Mouse (Mus musculus) layer of hippocampus, adult 9-11 months (tissue): ENCODE results near the gene Tysnd1.
A peak's percentile ranks its signal among the peaks of the same experiment; 100 is the strongest.

Source experiments
- DNase-seq: peaks from one replicate; pipeline ENCODE4 v3.0.0; 2022

The Tysnd1 gene

GRCm38 (mm10) chr10:61694870-61695670, at the start of gene Tysnd1:
Tysnd1 (plus strand) TSS chr10:61695514.
- DNase-seq: peak; percentile 98

GRCm38 (mm10) chr10:61646557-61646956, 48.8 kb upstream of the Tysnd1 start:
- no peak for DNase-seq

GRCm38 (mm10) chr10:61647790-61648736, 47.3 kb upstream of the Tysnd1 start, which contains the start of gene Ppa1:
Ppa1 (plus strand) TSS chr10:61648552.
- DNase-seq: peak; percentile 83

DNA sequence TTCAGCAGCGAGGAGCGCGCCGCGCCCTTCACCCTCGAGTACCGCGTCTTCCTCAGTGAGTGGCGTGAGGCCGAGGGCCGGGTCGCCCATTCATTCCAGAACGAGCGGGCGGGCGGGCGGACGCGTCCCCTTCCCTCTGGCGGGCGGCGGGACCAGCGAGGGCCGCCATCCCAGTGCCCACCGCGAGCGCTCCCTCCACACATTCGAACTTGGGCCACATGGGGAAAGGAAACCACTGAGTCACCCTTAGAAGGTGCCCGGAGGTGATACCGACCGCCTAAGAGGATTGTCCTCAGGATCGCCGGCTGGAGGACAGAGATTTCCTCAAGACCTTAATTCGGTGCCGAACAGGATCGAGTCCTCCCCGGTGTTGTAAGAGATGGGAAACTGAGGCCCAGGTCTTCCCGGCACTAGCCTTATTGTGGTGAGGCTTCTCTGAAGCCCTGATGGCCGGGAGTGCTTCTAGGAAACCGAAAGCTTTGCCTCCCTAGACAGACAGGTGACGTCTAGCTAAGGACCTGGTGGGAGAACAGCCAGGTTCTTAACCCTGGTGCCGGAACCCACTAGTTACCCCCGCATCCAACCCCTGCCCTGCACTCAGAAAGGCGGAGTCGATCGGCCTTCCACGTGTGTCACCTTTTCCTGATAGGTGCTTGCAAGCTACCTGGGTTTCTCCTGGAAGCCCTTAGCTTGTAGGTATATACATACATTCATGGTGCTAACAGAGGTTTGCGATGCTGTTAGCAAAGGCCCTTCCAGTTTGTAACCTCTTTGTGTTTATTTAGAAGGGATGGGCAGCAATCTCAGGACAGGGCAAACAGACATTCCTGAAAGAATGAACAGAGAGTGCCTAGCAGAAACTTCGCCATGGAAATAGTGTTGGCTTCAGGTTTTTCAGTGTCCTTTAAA, 46.3 kb upstream of the Tysnd1 start:
- DNase-seq: no peak

DNA sequence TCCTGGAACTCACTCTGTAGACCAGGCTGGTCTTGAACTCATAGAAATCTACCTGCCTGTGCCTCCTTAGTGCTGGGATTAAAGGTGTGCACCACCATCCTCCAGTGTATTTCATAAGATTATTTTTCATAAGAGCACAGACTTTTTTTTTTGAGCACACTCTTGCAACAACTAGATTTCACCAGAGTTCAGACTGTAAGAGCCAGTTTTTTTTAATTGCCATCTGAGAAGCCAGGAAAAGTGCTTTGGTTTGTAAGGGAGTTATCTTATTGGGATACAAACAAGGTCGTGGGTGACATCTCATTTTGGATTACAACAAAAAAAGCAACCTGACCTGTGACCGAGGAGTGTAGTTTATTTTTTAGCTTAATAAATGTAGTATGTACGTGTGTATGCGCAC, 41.2 kb upstream of the Tysnd1 start:
- no peak for DNase-seq

DNA sequence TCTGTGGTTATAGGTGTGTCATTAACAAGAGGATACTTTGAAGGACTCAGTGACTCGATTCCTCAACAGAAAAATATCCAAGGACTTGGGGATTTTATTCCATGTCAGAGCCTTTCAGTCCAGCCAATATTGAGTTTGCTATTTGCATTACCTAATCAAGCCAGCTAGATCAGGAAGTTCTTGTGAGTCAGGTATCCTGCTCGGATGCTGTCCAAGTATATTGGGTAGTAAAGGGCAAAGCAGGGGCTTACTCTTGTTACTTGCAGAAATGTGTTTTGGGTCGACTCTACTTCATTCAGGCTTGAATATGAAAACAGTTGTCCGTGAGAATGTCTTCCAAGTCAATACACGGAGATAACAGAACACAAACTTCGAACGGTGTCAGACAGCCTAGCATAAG, 40.6 kb upstream of the Tysnd1 start:
- DNase-seq: no peak

DNA sequence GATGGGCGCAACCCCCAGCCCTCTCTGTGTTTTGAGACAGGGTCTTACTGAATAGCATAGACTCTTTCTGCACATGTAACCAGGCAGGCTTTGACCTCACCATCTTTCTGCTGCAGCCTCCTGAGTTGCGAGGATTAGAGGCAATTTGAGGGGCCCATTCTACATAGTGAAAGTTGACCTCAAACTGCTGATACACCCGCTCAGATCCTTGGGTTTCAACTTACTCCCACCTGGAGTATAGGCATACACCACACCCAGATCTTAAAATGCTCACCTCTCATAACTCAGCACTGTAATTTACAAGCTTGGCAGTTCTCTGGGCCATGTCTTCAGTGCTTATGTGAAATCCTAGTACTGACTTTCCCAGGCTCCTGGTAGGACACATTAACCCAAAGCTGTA, 40.1 kb upstream of the Tysnd1 start:
- no peak for DNase-seq

GRCm38 (mm10) chr10:61656928-61657882, 38.1 kb upstream of the Tysnd1 start:
- DNase-seq: no peak

DNA sequence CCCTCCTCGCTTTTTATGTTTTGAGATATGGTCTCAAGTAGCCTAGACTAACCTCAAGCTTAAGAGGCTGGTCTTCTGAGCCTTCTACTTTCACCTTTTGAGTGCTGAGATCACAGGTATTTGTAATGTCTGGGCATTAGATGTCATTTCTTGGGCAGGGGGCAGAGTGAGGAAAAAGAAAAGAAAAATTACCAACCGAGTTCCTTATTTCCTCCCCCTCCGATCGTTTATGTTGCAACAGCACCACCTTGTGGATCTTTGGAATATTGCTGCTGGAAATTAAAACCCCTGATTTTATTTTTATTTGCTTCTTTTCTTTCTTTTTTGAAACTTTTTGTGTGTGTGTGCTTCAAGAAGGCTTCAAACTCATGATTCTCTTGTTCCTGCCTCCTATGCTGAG, 37.3 kb upstream of the Tysnd1 start:
- DNase-seq: no peak

DNA sequence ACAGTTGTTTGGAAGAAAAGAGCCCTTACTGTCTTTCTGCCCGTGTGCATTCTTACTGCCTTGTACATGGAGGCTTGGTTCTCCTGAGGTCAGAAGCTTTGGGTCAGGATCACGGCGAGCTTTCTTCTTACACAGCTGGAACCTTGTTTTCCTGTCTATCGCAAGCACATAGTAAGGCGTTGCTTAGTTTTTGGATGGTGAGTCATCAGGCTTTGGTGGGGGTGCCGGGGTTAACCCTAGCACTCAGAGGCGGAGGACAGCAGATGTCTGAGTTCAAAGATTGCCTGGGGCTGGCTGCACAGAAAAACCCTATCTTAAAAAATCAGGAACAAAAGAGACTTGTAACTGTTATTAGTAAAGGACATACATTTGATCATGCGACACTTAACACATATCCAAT, 33.4 kb upstream of the Tysnd1 start:
- no peak for DNase-seq

DNA sequence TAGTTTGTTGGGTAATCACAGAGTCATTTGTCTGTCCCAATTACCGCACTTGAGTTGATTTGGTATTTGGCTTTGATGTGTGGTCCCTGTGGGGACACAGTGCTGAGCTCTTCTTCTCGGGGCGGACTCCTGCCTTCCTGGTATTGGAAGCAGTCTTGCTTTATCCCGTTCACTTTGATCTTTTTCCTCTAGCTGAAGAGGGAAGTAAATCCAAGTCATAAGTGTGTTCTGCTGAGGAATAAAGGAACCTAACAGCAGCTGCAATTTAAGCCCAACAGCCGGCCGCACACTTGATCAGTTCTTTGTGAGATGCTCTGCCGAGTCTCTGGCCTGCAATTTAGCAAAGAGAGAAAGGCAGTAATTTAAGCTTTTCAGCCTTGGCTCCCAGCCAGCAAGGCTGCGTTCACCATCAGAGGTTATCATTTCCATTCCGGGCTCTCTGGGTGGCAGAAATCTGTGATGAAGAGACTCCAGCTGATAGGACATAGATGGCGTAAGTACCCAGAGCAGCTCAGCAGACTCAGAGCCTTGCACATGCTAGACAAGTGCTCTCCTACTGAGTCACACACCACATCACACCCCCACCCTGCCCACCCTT, 32.8 kb upstream of the Tysnd1 start:
- no peak for DNase-seq

- DNase-seq: no peak
Observed at GRCm38 (mm10) chr10:61665111-61665510, 30.2 kb upstream of the Tysnd1 start.

DNA sequence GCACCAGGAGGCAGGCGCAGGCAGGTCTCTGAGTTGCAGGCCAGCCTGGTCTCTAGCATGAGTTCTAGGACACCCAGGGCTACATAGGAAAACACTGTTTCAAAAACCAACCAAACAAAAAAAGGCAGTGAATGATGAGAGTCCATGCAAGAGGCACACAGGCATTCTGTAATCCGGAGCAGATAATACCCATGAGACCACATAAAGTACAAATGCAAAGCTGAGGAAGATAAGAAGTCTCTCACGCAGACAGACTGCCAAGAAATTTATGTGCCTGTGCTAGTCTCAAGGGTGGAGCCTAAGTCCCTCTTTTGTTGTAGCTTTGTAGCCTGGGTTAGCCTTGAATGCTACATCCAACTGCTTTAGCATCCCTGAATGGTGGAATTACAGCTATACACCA, 29.7 kb upstream of the Tysnd1 start:
- DNase-seq: no peak

- no peak for DNase-seq
Observed at GRCm38 (mm10) chr10:61669289-61669688, 26.0 kb upstream of the Tysnd1 start.

- DNase-seq: no peak
Observed at GRCm38 (mm10) chr10:61669896-61670295, 25.4 kb upstream of the Tysnd1 start.

DNA sequence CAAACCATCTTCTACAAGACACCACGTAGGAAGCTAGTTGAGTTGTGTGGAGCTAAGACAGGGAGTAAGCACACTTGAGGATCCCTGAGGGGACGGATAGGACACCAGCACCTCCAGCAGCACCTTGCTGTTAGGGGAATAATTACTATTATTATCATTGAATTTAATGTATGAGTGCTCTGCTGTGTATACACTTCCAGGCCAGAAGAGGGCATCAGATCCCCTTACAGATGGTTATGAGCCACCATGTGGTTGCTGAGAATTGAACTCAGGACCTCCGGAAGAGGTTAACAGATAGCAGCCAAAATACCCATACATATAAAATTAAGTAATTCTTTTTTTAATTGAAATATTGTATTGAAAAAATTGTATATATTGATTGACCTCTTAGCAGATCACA, 24.6 kb upstream of the Tysnd1 start:
- no peak for DNase-seq

- DNase-seq: no peak
Observed at GRCm38 (mm10) chr10:61675935-61676334, 19.4 kb upstream of the Tysnd1 start.

DNA sequence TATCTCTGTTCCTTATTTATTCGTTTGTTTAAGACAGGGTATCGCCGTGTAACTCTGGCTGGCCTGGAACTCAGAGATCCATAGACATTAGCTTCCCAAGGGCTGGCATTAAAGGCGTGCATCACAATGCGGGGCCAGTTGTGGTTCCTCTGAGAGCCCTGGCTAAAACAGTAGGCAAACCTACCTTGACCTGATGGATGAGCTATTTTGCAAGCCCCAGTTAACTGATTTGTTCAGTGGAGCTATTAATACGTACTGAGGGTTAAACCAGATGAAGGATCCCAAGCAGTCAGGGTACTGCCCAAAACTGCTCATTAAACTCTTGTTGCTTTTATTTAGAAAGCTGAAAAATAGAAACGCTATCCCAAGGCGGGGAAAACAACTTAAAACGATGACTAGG, 15.8 kb upstream of the Tysnd1 start:
- DNase-seq: no peak

DNA sequence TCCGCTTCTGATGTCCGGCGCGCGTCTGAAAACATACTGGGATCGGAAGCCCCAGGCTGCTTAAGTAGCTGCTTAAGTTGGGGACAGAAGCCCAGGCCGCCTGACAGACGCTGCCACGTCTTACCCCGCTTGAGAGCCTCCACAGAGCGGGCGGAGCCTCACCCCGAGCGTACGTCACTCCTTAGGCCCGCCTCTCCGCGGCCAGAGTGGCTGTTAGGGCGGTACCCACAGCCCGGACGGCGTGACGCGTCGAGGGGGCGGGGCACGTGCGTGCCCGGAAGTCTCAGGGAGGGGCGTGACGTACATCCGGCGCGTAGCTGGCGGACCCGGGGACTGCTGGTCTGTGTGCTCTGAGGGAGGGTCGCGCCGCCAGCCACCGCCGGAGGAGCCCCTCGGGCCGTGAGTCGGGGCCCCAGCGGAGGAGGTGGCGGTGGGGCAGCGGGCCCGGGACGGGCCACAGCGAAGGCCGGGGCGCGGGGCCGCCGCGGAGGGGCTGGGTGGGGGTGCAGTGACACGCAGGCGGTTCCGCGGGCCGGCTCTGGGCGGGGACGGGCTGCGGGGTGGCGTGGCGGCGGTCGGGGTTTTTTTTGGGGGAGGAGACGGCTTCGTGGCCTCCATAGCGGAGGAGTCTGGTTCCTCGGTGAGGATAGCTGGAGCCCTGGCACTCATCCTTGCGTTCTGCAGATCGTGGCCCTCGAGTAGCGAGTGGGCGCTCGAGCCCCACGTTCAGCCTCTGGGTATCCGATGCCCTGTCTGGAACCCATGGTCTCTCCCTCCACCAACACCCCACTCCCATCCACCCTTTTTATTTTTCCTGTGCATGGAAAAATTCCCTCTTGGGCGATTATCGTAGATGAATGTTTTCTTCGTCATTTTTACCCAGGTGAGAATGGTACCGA, 15.1 kb upstream of the Tysnd1 start, which contains the start of gene Sar1a:
TSS of gene Sar1a (plus strand) at position 285 of the 899 bp plus-strand sequence.
- DNase-seq: peak; percentile 98

DNA sequence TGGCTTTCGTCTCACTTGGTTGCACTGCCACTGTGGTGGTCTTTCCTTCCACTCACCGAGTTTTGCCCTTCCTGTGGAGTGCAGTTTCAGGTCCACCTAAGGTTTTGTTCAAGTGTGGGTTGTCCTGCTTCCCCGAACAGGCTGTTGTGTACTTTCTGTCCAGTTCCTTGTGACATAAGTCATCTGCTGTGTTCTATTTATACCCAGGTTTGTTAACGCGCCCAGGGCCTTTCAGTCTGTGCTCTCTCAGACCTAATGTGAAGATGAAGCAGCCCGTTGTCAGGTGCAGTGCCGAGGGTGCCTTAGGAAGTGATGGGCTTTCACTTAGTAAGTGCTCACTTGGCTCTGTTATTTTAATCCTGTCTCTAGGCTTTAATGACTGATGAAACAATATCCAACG, 5.9 kb upstream of the Tysnd1 start:
- no peak for DNase-seq
